Mouse (Mus musculus) layer of hippocampus, adult 18-20 months (tissue): Measurements from ENCODE around the gene Slfn5. TPM values are rescaled to one million over a fixed set of nuclear protein-coding genes. Genes with fewer than 3 reads are reported as not detected.

Experiments
- microRNA-seq, 2 experiments: library from miRNA; unstranded; fragments of <30 nt; microRNA quantifications; one replicate each; pipeline ENCODE4 v1.2.0; 2021
- total RNA-seq, 2 experiments: library from RNA; stranded (reverse); gene quantifications; 2 replicates each; pipeline ENCODE4 v1.2.3; 2021

Gene Slfn5
- total RNA-seq, 2 experiments from 2014 or later, result 2.9 to 3.4 TPM

Small RNA genes within 50 kb of the gene (microRNA-seq; reads per million reads assigned to microRNA genes)
- gene Mir7679, result 0 reads per million in 2 experiments

Other genes starting within 250 kb of the Slfn5 start
- under 1 TPM; 0.28 to 0.47 TPM for gene Cct6b, start 187.0 kb upstream of the Slfn5 start, total RNA-seq
- 10 to 100 TPM; 15.2 to 18.2 TPM for gene Zfp830, start 187.0 kb upstream of the Slfn5 start, total RNA-seq
- 10 to 100 TPM; 20.7 to 22.4 TPM for gene Lig3, start 170.2 kb upstream of the Slfn5 start, total RNA-seq
- gene Rffl, start 80.1 kb upstream of the Slfn5 start, total RNA-seq, result 10 to 100 TPM in 1 of 2 experiments, 1 to 10 TPM in 1; 9.7 to 12.0 TPM
- 10 to 100 TPM; 14.7 to 18.0 TPM for gene Rad51d, start 60.7 kb upstream of the Slfn5 start, total RNA-seq
- gene Fndc8, start 59.2 kb upstream of the Slfn5 start, total RNA-seq, result not detected
- gene Nle1, start 42.9 kb upstream of the Slfn5 start, total RNA-seq, result 10 to 100 TPM; 33.6 to 37.6 TPM
- gene Unc45b, start 40.8 kb upstream of the Slfn5 start, total RNA-seq, result 1 to 10 TPM in 1 of 2 experiments, under 1 TPM in 1; 0.79 to 1.1 TPM
- under 1 TPM; 0.10 to 0.36 TPM for gene Slfn9, start 40.5 kb downstream of the Slfn5 start, total RNA-seq
- gene Slfn8, start 69.5 kb downstream of the Slfn5 start, total RNA-seq, result under 1 TPM; 0.32 to 0.46 TPM
- 1 to 10 TPM in 1 of 2 experiments, under 1 TPM in 1; 0.62 to 1.1 TPM for gene Slfn2, start 113.8 kb downstream of the Slfn5 start, total RNA-seq
- gene Slfn1, start 165.5 kb downstream of the Slfn5 start, total RNA-seq, result not detected
- gene Slfn4, start 223.8 kb downstream of the Slfn5 start, total RNA-seq, result under 1 TPM in 1 of 2 experiments, not detected in 1; 0.17 TPM
- gene Slfn3, start 240.0 kb downstream of the Slfn5 start, total RNA-seq, result under 1 TPM; 0.48 to 0.52 TPM